Mouse (Mus musculus): ENCODE measurements around the gene Mmp19. TPM values are rescaled to one million over a fixed set of nuclear protein-coding genes. Genes with fewer than 3 reads are reported as not detected.
"Not testable (repeated sequence)": the region's sequence is repeated elsewhere in the genome, so short reads cannot be mapped to it uniquely, and the experiment has no call there.

Gene Mmp19
- polyA plus RNA-seq, 1 experiment from 2014 or later: 0.55 TPM

- Histone ChIP-seq H3K9ac (ENCODE audit: low read depth, low read length) (peak within 1 kb of the TSS; percentile 82), H3K4me2 (ENCODE audit: low read length) (peak within 1 kb of the TSS; percentile 87), H3K27me3 (ENCODE audit: insufficient read depth, low read length) (no peaks in the 10 kb centered on the region), H3K4me3 (replicated peaks; ENCODE audit: low read depth, low read length) (peak within 1 kb of the TSS; percentile 94), H3K27ac (peak within 1 kb of the TSS; percentile 60; the same call in 1 of the 2 replicates), H3K4me1 (replicated peaks; ENCODE audit: insufficient read depth, low read length) (peaks cover 4% of the 10 kb centered on the region; the same call in 1 of the 2 replicates), H3K36me3 (ENCODE audit: insufficient read depth, low read length) (peaks cover 18% of the 10 kb centered on the region), H3K9me3 (replicated peaks; ENCODE audit: low read length) (no peaks in the 10 kb centered on the region)
- DNase-seq (ENCODE audit: low spot score): peak; percentile 100
- TF ChIP-seq CTCF (IDR thresholded peaks at IDR 0.05; ENCODE audit: low read depth): peak; percentile 30; the same call in 1 of the 2 replicates
- ATAC-seq (replicated peaks; ENCODE audit: low FRiP score, low read depth): peak; percentile 100
- 1% methylated on average over 46 of the region's 46 CpGs for WGBS
Observed at GRCm38 (mm10) chr10:128821358-128822056, 30.8 kb downstream of the Mmp19 start, which contains the start of gene Ormdl2. Gene Ormdl2 (minus strand): TSS chr10:128821645.

DNA sequence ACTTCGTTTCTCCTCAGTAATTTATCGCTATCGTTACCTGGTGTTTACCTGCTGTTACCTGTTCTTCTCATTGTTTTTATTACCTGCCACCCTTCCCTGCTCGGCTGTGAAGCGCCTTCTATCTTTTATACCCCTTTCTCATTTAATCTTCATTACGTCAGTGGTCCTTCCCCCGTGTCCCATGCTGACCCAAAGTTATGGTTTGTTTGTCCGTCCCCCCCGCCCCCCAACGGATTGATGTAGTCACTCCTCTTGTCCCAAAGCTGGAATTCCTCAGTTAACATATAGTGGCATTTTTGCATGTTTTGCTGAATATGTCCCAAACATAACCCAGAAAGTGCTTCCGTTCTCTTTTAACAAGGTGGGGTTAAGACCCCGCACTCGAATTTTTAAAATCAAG lies 31.4 kb downstream of the Mmp19 start:
- H3K36me3 ChIP-seq (ENCODE audit: insufficient read depth, low read length): peaks cover 13% of the 10 kb centered on the region
- peak overlapping the region; percentile 82 for H3K9ac ChIP-seq (ENCODE audit: low read depth, low read length)
- H3K4me1 ChIP-seq (replicated peaks; ENCODE audit: insufficient read depth, low read length): peaks cover 4% of the 10 kb centered on the region; the same call in 1 of the 2 replicates
- H3K4me3 ChIP-seq (replicated peaks; ENCODE audit: low read depth, low read length): peak overlapping the region; percentile 94
- no peaks in the 10 kb centered on the region for H3K9me3 ChIP-seq (replicated peaks; ENCODE audit: low read length)
- H3K4me2 ChIP-seq (ENCODE audit: low read length): peak overlapping the region; percentile 87
- no peak for ATAC-seq (replicated peaks; ENCODE audit: low FRiP score, low read depth)
- 3% methylated on average over 13 of the region's 13 CpGs for WGBS
- DNase-seq (ENCODE audit: low spot score): no peak
- TF ChIP-seq CTCF (IDR thresholded peaks at IDR 0.05; ENCODE audit: low read depth): no peak
- no peaks in the 10 kb centered on the region for H3K27me3 ChIP-seq (ENCODE audit: insufficient read depth, low read length)
- H3K27ac ChIP-seq: peak overlapping the region; percentile 60; the same call in 1 of the 2 replicates

DNA sequence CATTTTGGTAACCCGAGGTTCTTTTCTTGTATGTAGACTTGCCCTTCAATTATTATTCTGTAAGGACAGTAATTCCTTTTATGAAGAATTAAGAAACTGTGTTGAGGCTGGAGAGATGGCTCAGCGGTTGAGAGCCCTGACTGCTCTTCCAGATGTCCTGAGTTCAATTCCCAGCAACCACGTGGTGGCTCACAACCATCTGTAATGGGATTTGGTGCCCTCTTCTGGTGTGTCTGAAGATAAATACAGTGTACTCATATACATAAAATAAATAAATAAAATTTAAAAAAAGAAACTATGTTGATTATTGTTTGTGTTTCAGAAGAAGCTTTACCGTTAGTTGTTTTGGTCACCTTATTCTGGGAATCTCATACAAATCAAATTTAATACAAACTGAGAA lies 32.4 kb downstream of the Mmp19 start:
- TF ChIP-seq CTCF (IDR thresholded peaks at IDR 0.05; ENCODE audit: low read depth): peak; percentile 21; the same call in 1 of the 2 replicates
- not testable (repeated sequence) for H3K9ac ChIP-seq (ENCODE audit: low read depth, low read length); H3K4me1 ChIP-seq (replicated peaks; ENCODE audit: insufficient read depth, low read length); H3K27me3 ChIP-seq (ENCODE audit: insufficient read depth, low read length); H3K4me3 ChIP-seq (replicated peaks; ENCODE audit: low read depth, low read length); H3K9me3 ChIP-seq (replicated peaks; ENCODE audit: low read length); ATAC-seq (replicated peaks; ENCODE audit: low FRiP score, low read depth); DNase-seq (ENCODE audit: low spot score); H3K27ac ChIP-seq
- Histone ChIP-seq H3K4me2 (ENCODE audit: low read length) (peak overlapping the region; percentile 87), H3K36me3 (ENCODE audit: insufficient read depth, low read length) (peaks cover 12% of the 10 kb centered on the region; the same call in 1 of the 2 replicates)
- WGBS: 78% methylated on average over 4 of the region's 4 CpGs

DNA sequence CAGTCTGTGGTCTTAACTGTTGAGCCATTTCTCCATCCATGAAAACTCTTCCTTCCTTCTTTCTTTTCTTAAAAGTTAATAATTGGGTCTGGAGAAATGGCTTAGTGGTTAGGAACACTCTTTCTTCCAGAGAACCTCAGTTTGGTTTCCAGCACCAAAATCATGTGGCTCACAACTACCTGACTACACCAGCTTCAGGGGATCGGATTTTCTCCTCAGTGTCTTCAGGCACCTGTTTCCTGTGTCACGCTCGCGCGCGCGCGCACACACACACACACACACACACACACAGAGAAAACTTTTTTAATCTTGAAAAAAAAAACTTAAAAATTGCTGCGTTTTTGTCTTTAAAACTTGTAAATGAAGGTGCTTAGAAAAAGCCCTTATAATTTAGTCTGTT lies 33.1 kb downstream of the Mmp19 start:
- WGBS: 97% methylated on average over 9 of the region's 9 CpGs
- Histone ChIP-seq H3K4me1 (replicated peaks; ENCODE audit: insufficient read depth, low read length) (peaks cover 4% of the 10 kb centered on the region; the same call in 1 of the 2 replicates), H3K9me3 (replicated peaks; ENCODE audit: low read length) (no peaks in the 10 kb centered on the region), H3K9ac (ENCODE audit: low read depth, low read length) (no peak overlapping the region), H3K36me3 (ENCODE audit: insufficient read depth, low read length) (peaks cover 9% of the 10 kb centered on the region; the same call in 1 of the 2 replicates), H3K27me3 (ENCODE audit: insufficient read depth, low read length) (no peaks in the 10 kb centered on the region), H3K4me2 (ENCODE audit: low read length) (no peak overlapping the region), H3K27ac (no peak overlapping the region), H3K4me3 (replicated peaks; ENCODE audit: low read depth, low read length) (no peak overlapping the region)
- no peak for ATAC-seq (replicated peaks; ENCODE audit: low FRiP score, low read depth)
- no peak for TF ChIP-seq CTCF (IDR thresholded peaks at IDR 0.05; ENCODE audit: low read depth)
- no peak for DNase-seq (ENCODE audit: low spot score)

DNA sequence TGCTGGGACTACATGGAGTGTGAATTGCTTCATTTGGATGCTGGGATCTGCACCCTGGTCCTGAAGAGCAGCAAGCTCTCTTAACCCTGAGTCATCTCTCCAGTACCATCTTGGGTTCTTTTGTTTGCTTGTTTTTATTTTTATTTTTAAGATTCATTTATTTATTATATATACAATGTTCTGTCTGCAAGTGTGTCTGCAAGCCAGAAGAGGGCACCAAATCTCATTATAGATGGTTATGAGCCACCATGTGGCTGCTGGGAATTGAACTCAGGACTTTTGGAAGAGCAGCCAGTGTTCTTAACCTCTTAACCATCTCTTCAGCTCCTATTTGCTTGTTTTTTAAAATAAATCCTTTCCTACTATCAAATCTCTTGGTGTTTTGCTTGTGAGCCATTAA lies 46.7 kb downstream of the Mmp19 start:
- ATAC-seq (replicated peaks; ENCODE audit: low FRiP score, low read depth) (no peak), DNase-seq (ENCODE audit: low spot score) (no peak)
- Histone ChIP-seq H3K4me1 (replicated peaks; ENCODE audit: insufficient read depth, low read length) (no peaks in the 10 kb centered on the region), H3K27ac (no peak overlapping the region), H3K36me3 (ENCODE audit: insufficient read depth, low read length) (peaks cover 27% of the 10 kb centered on the region), H3K4me2 (ENCODE audit: low read length) (no peak overlapping the region), H3K4me3 (replicated peaks; ENCODE audit: low read depth, low read length) (no peak overlapping the region), H3K27me3 (ENCODE audit: insufficient read depth, low read length) (no peaks in the 10 kb centered on the region), H3K9me3 (replicated peaks; ENCODE audit: low read length) (no peaks in the 10 kb centered on the region), H3K9ac (ENCODE audit: low read depth, low read length) (no peak overlapping the region)
- TF ChIP-seq CTCF (IDR thresholded peaks at IDR 0.05; ENCODE audit: low read depth): peak; percentile 37

GRCm38 (mm10) chr10:128839434-128839833 lies 48.7 kb downstream of the Mmp19 start:
- no peak for ATAC-seq (replicated peaks; ENCODE audit: low FRiP score, low read depth)
- Histone ChIP-seq H3K4me1 (replicated peaks; ENCODE audit: insufficient read depth, low read length) (no peaks in the 10 kb centered on the region), H3K36me3 (ENCODE audit: insufficient read depth, low read length) (peaks cover 33% of the 10 kb centered on the region), H3K9me3 (replicated peaks; ENCODE audit: low read length) (no peaks in the 10 kb centered on the region), H3K4me2 (ENCODE audit: low read length) (no peak overlapping the region), H3K27me3 (ENCODE audit: insufficient read depth, low read length) (no peaks in the 10 kb centered on the region), H3K27ac (no peak overlapping the region), H3K4me3 (replicated peaks; ENCODE audit: low read depth, low read length) (no peak overlapping the region), H3K9ac (ENCODE audit: low read depth, low read length) (no peak overlapping the region)
- no peak for TF ChIP-seq CTCF (IDR thresholded peaks at IDR 0.05; ENCODE audit: low read depth)
- DNase-seq (ENCODE audit: low spot score): no peak
